Mouse (Mus musculus): Measurements from ENCODE around the gene Mcoln2.

DNA sequence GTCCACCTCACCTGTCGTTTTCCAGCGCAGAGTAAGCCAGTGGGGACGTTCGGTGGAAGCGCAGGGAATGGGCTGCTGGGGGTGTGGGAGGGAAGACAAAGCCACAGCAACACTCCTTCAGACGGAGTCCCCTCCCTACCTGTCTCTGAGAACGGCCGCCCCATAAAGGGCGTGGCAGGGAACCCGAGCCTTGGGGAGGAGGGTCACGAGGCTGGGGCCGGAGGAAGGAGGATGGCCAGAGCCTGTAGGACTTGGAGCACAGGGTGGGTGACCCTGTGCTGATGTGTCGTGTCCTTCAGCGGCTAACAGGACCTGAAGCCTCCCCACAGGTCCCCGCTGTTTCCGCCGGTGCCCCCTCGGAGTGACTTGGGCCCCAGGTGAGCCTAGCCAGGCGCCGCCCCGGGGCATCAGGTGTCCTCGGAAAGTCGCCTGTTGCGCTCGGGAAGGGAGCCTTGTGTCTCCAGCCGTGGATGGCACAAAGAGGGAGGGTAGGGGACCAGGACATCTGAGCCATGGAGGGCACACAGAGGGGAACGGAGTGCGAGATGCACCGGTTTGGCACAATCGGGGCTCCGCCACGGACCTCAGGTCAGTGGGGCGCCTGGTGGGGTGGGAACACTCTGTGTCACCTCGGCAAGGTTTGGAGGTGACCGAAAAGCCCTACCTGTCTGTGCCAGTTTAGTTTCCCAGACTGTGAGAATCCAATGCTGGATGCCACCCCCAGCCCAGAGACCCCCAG lies 32.2 kb upstream of the Mcoln2 start, which contains the start of gene Mcoln3:
- TF ChIP-seq CTCF (IDR thresholded peaks at IDR 0.05; ENCODE audit: insufficient read depth, low read length) (no peak), POLR2A (IDR thresholded peaks at IDR 0.05; ENCODE audit: borderline replicate concordance, extremely low read depth, low read depth, low read length) (no peak)

All from lung, adult 2 months (tissue).